Comparison of ENCODE assay signal across 19 mouse cellular contexts in genomic region chr9:100166256-100166655, GRCm38 (mm10).
DNase-seq lines count a peak whose midpoint lies in the region; ATAC-seq lines count a peak whose summit lies in the region.
"Had no signal": no experiment of that assay in that cellular context is flagged by ENCODE, and none has a peak within 500 bp of the region (broad histone marks: within the 10 kb centered on the region; RNA-seq: fewer than 3 reads in every experiment).

No protein-coding gene starts in this region.

- ATAC-seq in frontal cortex, adult (ENCODE audit: low TSS enrichment): 0 out of 2 replicates have a peak, but pooled peaks have one; percentile 62
- ATAC-seq: forebrain, embryonic 15.5 days; Patski had no signal

- DNase-seq in frontal cortex, postnatal 10 days (ENCODE audit: low spot score in 2 of 2): no peak
- peak; percentile 7 for DNase-seq in layer of hippocampus, adult 9-11 months
- no peak for DNase-seq in layer of hippocampus, postnatal 10 days (ENCODE audit: low spot score in 2 of 2)
- peak; percentile 12 for DNase-seq in right cerebral cortex, adult 18-20 months
- DNase-seq in right cerebral cortex, postnatal 4 days: no peak
- peak; percentile 33 for DNase-seq in telencephalon, adult 2 months (ENCODE audit: low read depth, low spot score)
- DNase-seq: adrenal gland, postnatal 10 days; adrenal gland, postnatal 36 days; B cell, adult 2 months; cerebellum, adult 11 months; cerebellum, adult 2 months; cerebellum, adult 9-11 months; cerebellum, postnatal 25 days; gastrocnemius, adult 2 months; gastrocnemius, postnatal 14 days; heart, adult 11 months had no signal

Comparison
In these comparisons a context has a peak if more than half of its experiments do, and no peak if none do; other contexts are left out.
1. DNase-seq: peak in layer of hippocampus, adult 9-11 months (single experiment), right cerebral cortex, adult 18-20 months (single experiment) and telencephalon, adult 2 months (single experiment); none in frontal cortex, postnatal 10 days (0 of 2), layer of hippocampus, postnatal 10 days (0 of 2) and right cerebral cortex, postnatal 4 days (single experiment).